Mouse (Mus musculus) spleen, adult 2 months (tissue): ENCODE measurements around the gene Zcchc7.

ENCODE experiments used
- CTCF ChIP-seq: fragments of 200-500 bp; IDR thresholded peaks from 2 replicates; pipeline ENCODE4 v1.5.1; 2011; ENCODE audit warnings: mild to moderate bottlenecking, inconsistent platforms; ENCODE audit not compliant: insufficient read depth, insufficient read length, insufficient replicate concordance; ENCODE audit errors: extremely low read depth
- POLR2A ChIP-seq: fragments of 200-500 bp; IDR thresholded peaks from 2 replicates; pipeline ENCODE4 v1.6.1; 2011; ENCODE audit warnings: low read depth, low read length, inconsistent platforms

DNA sequence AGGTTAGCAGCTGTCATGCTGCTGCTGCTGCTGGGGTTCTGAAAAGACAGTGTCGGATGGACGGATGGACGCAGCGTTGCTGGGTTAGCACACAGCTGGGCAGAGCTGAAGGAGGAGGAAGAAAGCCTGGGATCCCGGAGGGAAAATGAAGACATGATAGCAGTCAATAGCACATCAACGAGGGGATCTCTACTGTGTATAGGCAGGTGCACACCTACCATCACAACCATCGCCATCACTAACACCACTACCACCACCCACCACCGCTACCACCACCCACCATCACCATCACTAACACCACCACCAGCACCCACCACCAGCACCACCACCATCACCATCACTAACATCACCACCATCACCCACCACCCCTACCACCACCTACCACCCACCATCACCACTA, 35.6 kb upstream of the Zcchc7 start:
- TF ChIP-seq CTCF (no peak), POLR2A (no peak)
